Mouse (Mus musculus): ENCODE data around the gene Lck. TPM values are rescaled to one million over a fixed set of nuclear protein-coding genes. Genes with fewer than 3 reads are reported as not detected.

The Lck gene
- polyA plus RNA-seq, 1 experiment from 2014 or later, result 9.5 TPM

GRCm38 (mm10) chr4:129500607-129501566 is 72.6 kb downstream of the Lck start:
- no peaks in the 10 kb centered on the region for H3K9me3 ChIP-seq
- H3K4me3 ChIP-seq, result peak overlapping the region; percentile 64
- H3K9ac ChIP-seq, result peak overlapping the region; percentile 77
- WGBS, result 1% methylated on average over 49 of the region's 49 CpGs
- H3K36me3 ChIP-seq, result no peaks in the 10 kb centered on the region
- no peaks in the 10 kb centered on the region for H3K27me3 ChIP-seq
- peak; percentile 75 for ATAC-seq (ENCODE audit: insufficient number of reproducible peaks, insufficient read depth, low FRiP score, low TSS enrichment, low read depth)
- H3K4me2 ChIP-seq, result peak overlapping the region; percentile 73
- peaks cover 28% of the 10 kb centered on the region for H3K4me1 ChIP-seq
- H3K27ac ChIP-seq, result peak overlapping the region; percentile 89

DNA sequence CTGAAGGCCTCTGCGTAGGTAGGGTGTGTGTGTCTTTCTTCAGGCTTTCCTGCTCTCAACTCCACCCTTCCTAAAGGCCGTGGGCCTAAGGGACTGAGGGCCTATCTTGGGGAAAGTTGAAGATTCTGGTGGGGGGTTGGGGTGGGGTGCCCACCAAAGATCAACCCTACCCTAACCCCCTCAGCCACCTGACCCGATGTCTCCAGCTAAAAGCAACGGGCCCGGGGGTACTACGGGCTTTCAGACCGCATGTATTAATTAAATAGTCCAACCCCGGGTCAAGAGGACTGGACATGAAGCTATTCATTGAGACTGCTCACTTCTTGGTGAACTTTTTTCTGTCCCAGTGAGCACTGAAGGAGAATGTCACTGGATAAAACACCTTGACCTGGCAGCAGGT is 73.4 kb downstream of the Lck start:
- Histone ChIP-seq H3K4me3 (peak overlapping the region; percentile 64), H3K9me3 (no peaks in the 10 kb centered on the region), H3K27ac (peak overlapping the region; percentile 89), H3K36me3 (no peaks in the 10 kb centered on the region), H3K9ac (peak overlapping the region; percentile 77; the same call in 1 of the 2 replicates), H3K4me1 (peaks cover 30% of the 10 kb centered on the region), H3K4me2 (peak overlapping the region; percentile 73), H3K27me3 (no peaks in the 10 kb centered on the region)
- no peak for ATAC-seq (ENCODE audit: insufficient number of reproducible peaks, insufficient read depth, low FRiP score, low TSS enrichment, low read depth)
- WGBS, result 82% methylated on average over 8 of the region's 8 CpGs

DNA sequence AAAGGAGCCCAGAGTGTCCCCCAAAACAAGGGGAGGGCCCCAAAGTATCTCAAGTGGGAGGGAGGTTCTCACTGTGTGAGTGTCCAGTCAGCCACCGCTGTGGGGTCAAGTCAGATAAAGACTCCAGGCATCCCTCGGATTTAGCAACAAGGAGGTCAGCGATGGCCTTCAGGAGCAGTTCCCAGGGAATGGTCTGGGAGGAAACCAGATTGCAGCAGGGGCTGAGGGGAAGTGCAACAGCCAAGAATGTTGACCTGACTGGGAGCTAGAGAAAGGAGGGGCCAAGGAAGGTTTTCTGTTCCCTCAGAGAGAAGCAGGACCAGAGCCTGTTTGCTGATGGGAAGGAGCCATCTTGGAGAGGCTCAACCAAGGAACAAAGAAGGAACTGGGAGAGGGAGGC is 74.5 kb downstream of the Lck start:
- Histone ChIP-seq H3K4me1 (peaks cover 30% of the 10 kb centered on the region), H3K9me3 (no peaks in the 10 kb centered on the region), H3K9ac (no peak overlapping the region), H3K4me2 (no peak overlapping the region), H3K27me3 (no peaks in the 10 kb centered on the region), H3K36me3 (no peaks in the 10 kb centered on the region), H3K4me3 (no peak overlapping the region), H3K27ac (peak overlapping the region; percentile 89; the same call in 1 of the 2 replicates)
- 69% methylated on average over 3 of the region's 3 CpGs for WGBS
- ATAC-seq (ENCODE audit: insufficient number of reproducible peaks, insufficient read depth, low FRiP score, low TSS enrichment, low read depth), result no peak

Small RNA genes within 50 kb of the gene (microRNA-seq; reads per million reads assigned to microRNA genes)
- gene Mir8119, result not detected

Other genes with a start within 250 kb of the Lck start
- 469 and 486 TPM in 2 replicates for gene Rbbp4, start 238.3 kb downstream of the Lck start, polyA plus RNA-seq (2015; fragmentation: Nextera tagmentation; extraction: Ambion mirVana)
- gene Zbtb8os, start 237.9 kb downstream of the Lck start, polyA plus RNA-seq (2015; fragmentation: Nextera tagmentation; extraction: Ambion mirVana), result 44.4 and 45.5 TPM in 2 replicates
- gene Zbtb8a, start 195.5 kb downstream of the Lck start, polyA plus RNA-seq (2015; fragmentation: Nextera tagmentation; extraction: Ambion mirVana), result 13.6 and 14.2 TPM in 2 replicates
- 2.5 and 2.8 TPM in 2 replicates for gene Zbtb8b, start 132.8 kb downstream of the Lck start, polyA plus RNA-seq (2015; fragmentation: Nextera tagmentation; extraction: Ambion mirVana)
- gene Bsdc1, start 112.1 kb downstream of the Lck start, polyA plus RNA-seq (2015; fragmentation: Nextera tagmentation; extraction: Ambion mirVana), result 27.6 and 29.9 TPM in 2 replicates
- gene Tssk3, start 82.6 kb downstream of the Lck start, polyA plus RNA-seq (2015; fragmentation: Nextera tagmentation; extraction: Ambion mirVana), result not detected in 2 replicates
- not detected in 2 replicates for gene Fam229a, start 82.5 kb downstream of the Lck start, polyA plus RNA-seq (2015; fragmentation: Nextera tagmentation; extraction: Ambion mirVana)
- 839 and 1,023 TPM in 2 replicates for gene Marcksl1, start 60.1 kb downstream of the Lck start, polyA plus RNA-seq (2015; fragmentation: Nextera tagmentation; extraction: Ambion mirVana)
- gene Hdac1, start 30.9 kb downstream of the Lck start, polyA plus RNA-seq (2015; fragmentation: Nextera tagmentation; extraction: Ambion mirVana), result 237 and 240 TPM in 2 replicates
- gene Fam167b, start 4.9 kb upstream of the Lck start, polyA plus RNA-seq (2015; fragmentation: Nextera tagmentation; extraction: Ambion mirVana), result 3.4 and 5.8 TPM in 2 replicates
- gene Eif3i, start 27.0 kb upstream of the Lck start, polyA plus RNA-seq (2015; fragmentation: Nextera tagmentation; extraction: Ambion mirVana), result 274 and 289 TPM in 2 replicates
- gene Tmem234, start 27.0 kb upstream of the Lck start, polyA plus RNA-seq (2015; fragmentation: Nextera tagmentation; extraction: Ambion mirVana), result 195 and 215 TPM in 2 replicates
- gene Dcdc2b, start 40.6 kb upstream of the Lck start, polyA plus RNA-seq (2015; fragmentation: Nextera tagmentation; extraction: Ambion mirVana), result 2.2 and 3.1 TPM in 2 replicates
- 33.7 and 36.5 TPM in 2 replicates for gene Iqcc, start 45.5 kb upstream of the Lck start, polyA plus RNA-seq (2015; fragmentation: Nextera tagmentation; extraction: Ambion mirVana)
- 69.7 and 73.3 TPM in 2 replicates for gene Ccdc28b, start 50.3 kb upstream of the Lck start, polyA plus RNA-seq (2015; fragmentation: Nextera tagmentation; extraction: Ambion mirVana)
- 90.7 and 92.9 TPM in 2 replicates for gene Txlna, start 67.4 kb upstream of the Lck start, polyA plus RNA-seq (2015; fragmentation: Nextera tagmentation; extraction: Ambion mirVana)
- gene Kpna6, start 99.1 kb upstream of the Lck start, polyA plus RNA-seq (2015; fragmentation: Nextera tagmentation; extraction: Ambion mirVana), result 16.1 and 19.1 TPM in 2 replicates
- 14.8 and 18.5 TPM in 2 replicates for gene Tmem39b, start 123.2 kb upstream of the Lck start, polyA plus RNA-seq (2015; fragmentation: Nextera tagmentation; extraction: Ambion mirVana)
- 143 and 152 TPM in 2 replicates for gene Khdrbs1, start 168.7 kb upstream of the Lck start, polyA plus RNA-seq (2015; fragmentation: Nextera tagmentation; extraction: Ambion mirVana)
- 318 and 325 TPM in 2 replicates for gene Ptp4a2, start 237.6 kb upstream of the Lck start, polyA plus RNA-seq (2015; fragmentation: Nextera tagmentation; extraction: Ambion mirVana)

Data from embryonic facial prominence, embryonic 13.5 days (tissue).